Mouse (Mus musculus) R1 (cell line): ENCODE data around the gene Plin4.
"Not testable (repeated sequence)": the region's sequence is repeated elsewhere in the genome, so short reads cannot be mapped to it uniquely, and the experiment has no call there.

Source experiments
- DNase-seq: peaks from one replicate; pipeline ENCODE4 v3.0.0-alpha.2; 2018; ENCODE audit warnings: low read depth, low spot score

Gene Plin4

GRCm38 (mm10) chr17:56102927-56103326, 6.7 kb downstream of the Plin4 start:
- DNase-seq = no peak

- DNase-seq = no peak
Measured at GRCm38 (mm10) chr17:56102158-56102557, 7.4 kb downstream of the Plin4 start.

- no peak for DNase-seq
Measured at GRCm38 (mm10) chr17:56100811-56101210, 8.8 kb downstream of the Plin4 start.

GRCm38 (mm10) chr17:56098711-56099572, 10.7 kb downstream of the Plin4 start:
- no peak for DNase-seq

GRCm38 (mm10) chr17:56098180-56098579, 11.4 kb downstream of the Plin4 start:
- DNase-seq = no peak

GRCm38 (mm10) chr17:56096883-56097282, 12.7 kb downstream of the Plin4 start:
- no peak for DNase-seq

- no peak for DNase-seq
Measured at GRCm38 (mm10) chr17:56092794-56093193, 16.8 kb downstream of the Plin4 start.

GRCm38 (mm10) chr17:56092312-56092711, 17.3 kb downstream of the Plin4 start:
- DNase-seq = no peak

GRCm38 (mm10) chr17:56080781-56081585, 28.6 kb downstream of the Plin4 start:
- DNase-seq = peak; percentile 97

- peak; percentile 35 for DNase-seq
Measured at GRCm38 (mm10) chr17:56079921-56080320, 29.7 kb downstream of the Plin4 start.

- DNase-seq = peak; percentile 100
Measured at GRCm38 (mm10) chr17:56078880-56079795, 30.5 kb downstream of the Plin4 start, which contains the start of gene Hdgfl2. Gene Hdgfl2, plus strand, starts transcription at chr17:56079634.

GRCm38 (mm10) chr17:56078361-56078760, 31.2 kb downstream of the Plin4 start:
- not testable (repeated sequence) for DNase-seq

GRCm38 (mm10) chr17:56077523-56077922, 32.1 kb downstream of the Plin4 start:
- DNase-seq = no peak

GRCm38 (mm10) chr17:56074827-56075208, 34.8 kb downstream of the Plin4 start, which contains the start of gene Ubxn6:
Gene Ubxn6, minus strand, starts transcription at chr17:56075028.
- peak; percentile 98 for DNase-seq

- peak; percentile 93 for DNase-seq
Measured at GRCm38 (mm10) chr17:56074097-56074826, 35.3 kb downstream of the Plin4 start.

- DNase-seq = no peak
Measured at GRCm38 (mm10) chr17:56072243-56072642, 37.4 kb downstream of the Plin4 start.

- DNase-seq = no peak
Measured at GRCm38 (mm10) chr17:56071126-56071525, 38.5 kb downstream of the Plin4 start.

GRCm38 (mm10) chr17:56069066-56069465, 40.5 kb downstream of the Plin4 start:
- DNase-seq = peak; percentile 29

GRCm38 (mm10) chr17:56066451-56066850, 43.2 kb downstream of the Plin4 start:
- DNase-seq = no peak

- peak; percentile 39 for DNase-seq
Measured at GRCm38 (mm10) chr17:56065715-56066114, 43.9 kb downstream of the Plin4 start.

GRCm38 (mm10) chr17:56062081-56062480, 47.5 kb downstream of the Plin4 start:
- no peak for DNase-seq
